Mouse (Mus musculus) embryonic fibroblast, embryonic 13.5 days (primary cell): ENCODE results near the gene Mpped1. TPM values are rescaled to one million over a fixed set of nuclear protein-coding genes. Genes with fewer than 3 reads are reported as not detected.

Source experiments
- H3K27ac ChIP-seq: 2 replicates; pipeline ENCODE4 v1.5.1; 2012; ENCODE audit warnings: low read length, control low read depth, inconsistent platforms; ENCODE audit not compliant: insufficient read depth
- H3K4me1 ChIP-seq: 2 replicates; pipeline ENCODE4 v1.6.1; 2011; ENCODE audit warnings: low read length; ENCODE audit not compliant: control insufficient read depth, insufficient read depth
- H3K4me3 ChIP-seq: 2 replicates; pipeline ENCODE4 v1.5.1; 2011; ENCODE audit warnings: mild to moderate bottlenecking, control low read depth, low read length; ENCODE audit not compliant: insufficient read depth
- CTCF ChIP-seq: IDR thresholded peaks from 2 replicates; pipeline ENCODE4 v1.5.1; 2011; ENCODE audit warnings: mild to moderate bottlenecking, control low read depth, low read length, moderate library complexity, borderline replicate concordance; ENCODE audit not compliant: insufficient read depth
- POLR2A ChIP-seq: IDR thresholded peaks from 2 replicates; pipeline ENCODE4 v1.6.1; 2011; ENCODE audit warnings: low read depth, mild to moderate bottlenecking, control low read depth, low read length, moderate library complexity
- polyA plus RNA-seq: library from polyadenylated mRNA; stranded (reverse); fragments of >200 nt; gene quantifications from 2 replicates; pipeline ENCODE4 v1.2.4, GENCODE M21; 2011; ENCODE audit warnings: low read depth; ENCODE audit not compliant: missing spikeins, insufficient read length

The Mpped1 gene
- polyA plus RNA-seq, 1 experiment: not detected

DNA sequence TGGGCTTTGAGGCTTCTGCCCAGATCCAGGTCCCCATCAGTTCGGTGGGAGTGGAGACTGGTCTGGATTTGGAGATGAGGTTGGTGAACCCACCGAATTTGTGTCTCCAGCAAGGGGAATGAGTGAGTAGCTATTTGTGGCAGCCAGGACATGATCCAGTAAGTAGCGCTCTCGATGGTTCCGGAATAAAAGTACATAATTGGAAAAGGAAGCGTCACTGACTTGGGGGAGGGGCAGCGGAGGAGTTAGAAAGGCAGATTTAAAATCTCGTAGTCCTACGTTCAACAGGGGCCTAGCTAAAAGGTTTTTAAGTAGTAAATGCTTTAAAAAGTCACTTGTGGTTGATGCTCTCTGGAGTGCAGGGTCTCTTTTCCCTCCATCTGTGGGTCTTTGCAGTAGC is 5.5 kb downstream of the Mpped1 start:
- TF ChIP-seq POLR2A (no peak), CTCF (no peak)
- Histone ChIP-seq H3K4me3 (no peak overlapping the region), H3K4me1 (no peaks in the 10 kb centered on the region), H3K27ac (no peak overlapping the region)

DNA sequence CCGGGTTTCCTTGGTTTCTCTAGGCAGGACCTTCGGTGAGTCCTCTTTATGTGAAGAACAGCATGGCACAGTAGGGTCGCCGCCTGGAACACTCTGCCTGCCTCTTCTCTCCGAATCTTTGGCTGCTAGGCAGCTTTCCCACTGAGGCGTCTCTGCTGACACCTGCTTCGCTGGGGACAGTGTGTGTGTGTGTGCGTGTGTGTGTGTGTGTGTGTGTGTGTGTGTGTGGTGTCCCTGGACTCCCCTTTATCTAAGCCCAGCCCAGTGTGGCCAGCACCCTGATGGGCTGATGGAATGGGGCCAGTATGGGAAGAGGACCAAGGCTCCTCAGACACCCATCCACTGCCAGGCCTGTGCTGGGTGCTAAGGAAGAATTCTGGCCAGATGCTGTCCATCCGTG is 9.8 kb downstream of the Mpped1 start:
- Histone ChIP-seq H3K27ac (no peak overlapping the region), H3K4me3 (no peak overlapping the region), H3K4me1 (no peaks in the 10 kb centered on the region)
- TF ChIP-seq CTCF (no peak), POLR2A (no peak)

DNA sequence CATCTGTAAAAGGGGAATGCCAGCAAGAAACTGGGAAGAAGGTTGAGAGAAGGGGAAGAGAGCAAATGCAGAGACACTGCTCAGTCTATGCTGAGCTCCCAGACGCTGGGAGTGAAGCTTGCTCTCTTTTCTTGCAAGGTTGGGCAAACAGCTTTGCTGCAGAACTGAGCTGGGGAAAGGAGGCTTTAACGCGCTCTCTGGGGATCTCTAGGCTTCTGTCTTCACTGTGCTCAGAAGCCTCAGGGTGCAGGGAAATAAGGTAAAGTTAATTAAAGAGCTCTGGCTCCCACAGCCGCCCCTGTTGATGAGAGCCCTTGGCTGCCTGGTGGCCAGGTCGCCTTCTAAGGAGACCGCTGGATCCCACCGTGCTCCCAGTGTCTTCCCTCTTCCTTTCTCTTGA is 17.7 kb downstream of the Mpped1 start:
- TF ChIP-seq POLR2A (no peak), CTCF (no peak)
- Histone ChIP-seq H3K4me3 (no peak overlapping the region), H3K4me1 (no peaks in the 10 kb centered on the region), H3K27ac (no peak overlapping the region)

DNA sequence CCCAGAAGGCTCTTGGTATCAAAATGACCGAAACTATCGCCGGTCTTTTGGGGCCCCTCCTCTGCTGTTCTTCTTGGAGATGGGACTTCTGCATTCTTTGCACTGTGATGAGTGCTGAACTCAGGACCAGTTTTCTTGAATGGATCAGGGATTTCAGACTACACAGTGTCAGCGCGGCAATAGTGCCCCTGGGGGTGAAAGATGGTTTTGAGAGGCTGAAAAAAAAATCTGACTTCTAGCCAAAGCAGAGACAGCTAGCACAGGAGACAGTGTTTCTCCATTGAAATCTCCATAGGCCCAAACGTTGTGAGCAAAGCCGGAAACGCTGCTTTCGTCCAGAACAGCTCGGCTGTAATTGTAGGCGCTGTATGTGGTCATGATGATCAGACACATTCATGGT is 19.7 kb downstream of the Mpped1 start:
- Histone ChIP-seq H3K4me3 (no peak overlapping the region), H3K27ac (no peak overlapping the region), H3K4me1 (no peaks in the 10 kb centered on the region)
- no peak for TF ChIP-seq POLR2A
- TF ChIP-seq CTCF: no peak

DNA sequence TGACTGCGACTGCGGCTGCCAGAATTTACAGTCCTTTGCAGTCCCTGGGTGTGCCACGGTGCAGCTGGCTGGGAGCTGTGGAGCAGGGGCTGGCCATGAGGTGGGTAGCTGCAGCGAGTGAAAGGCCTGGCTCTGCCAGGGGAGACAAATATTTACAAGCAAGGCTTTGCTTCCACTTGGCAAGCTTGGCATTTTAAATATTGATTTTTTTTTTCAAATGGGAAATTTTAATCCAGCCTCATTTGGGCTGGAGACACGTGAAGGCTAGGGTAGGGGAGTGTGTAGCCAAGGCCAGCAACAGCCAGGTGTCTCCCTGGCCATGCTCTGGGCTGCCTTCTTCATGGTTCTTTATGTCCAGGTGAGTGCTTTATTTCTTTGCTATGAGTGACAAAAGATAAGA is 21.7 kb downstream of the Mpped1 start:
- H3K4me1 ChIP-seq: no peaks in the 10 kb centered on the region
- TF ChIP-seq POLR2A (no peak), CTCF (no peak)
- H3K27ac ChIP-seq: no peak overlapping the region
- no peak overlapping the region for H3K4me3 ChIP-seq

DNA sequence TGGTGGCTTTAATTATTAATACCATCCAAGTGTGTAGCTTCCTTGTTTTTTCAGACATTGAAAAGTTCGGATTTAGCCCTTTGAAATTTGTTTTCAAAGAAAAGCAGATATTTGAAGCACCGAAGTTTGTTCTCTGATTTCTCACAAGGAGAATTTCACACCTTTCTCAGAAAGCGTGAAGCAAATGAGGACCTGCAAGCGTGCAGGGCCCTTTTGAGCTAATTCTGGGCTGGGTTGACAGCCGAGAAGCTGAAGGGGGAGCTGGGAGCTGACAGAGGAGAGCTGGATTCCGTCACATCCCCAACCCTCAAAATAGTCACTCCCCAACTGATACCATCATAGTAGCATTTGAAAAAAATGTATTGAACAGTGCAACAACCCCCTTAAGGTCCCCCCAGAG is 34.8 kb downstream of the Mpped1 start:
- Histone ChIP-seq H3K4me3 (no peak overlapping the region), H3K27ac (no peak overlapping the region), H3K4me1 (no peaks in the 10 kb centered on the region)
- TF ChIP-seq POLR2A (no peak), CTCF (no peak)

DNA sequence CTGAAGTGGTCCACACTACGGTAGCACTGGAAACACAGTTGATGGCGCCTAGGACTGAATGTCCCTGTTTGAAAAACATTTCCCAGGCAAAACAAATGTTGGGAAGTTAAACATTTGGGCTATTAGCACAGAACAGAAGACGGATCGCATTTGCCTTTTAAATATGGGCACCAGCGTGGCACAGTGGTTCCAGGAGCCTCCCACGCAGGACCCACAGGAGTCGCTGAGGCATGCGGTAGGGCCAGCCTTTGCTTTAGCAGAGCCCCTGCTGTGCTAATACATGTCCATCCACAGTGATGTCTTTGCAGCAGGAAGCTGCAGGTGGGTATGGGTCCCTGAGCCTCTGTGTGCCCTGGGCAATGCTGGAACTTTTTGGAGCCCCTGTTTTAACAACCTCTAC is 48.7 kb downstream of the Mpped1 start:
- no peaks in the 10 kb centered on the region for H3K4me1 ChIP-seq
- H3K4me3 ChIP-seq: no peak overlapping the region
- no peak for TF ChIP-seq CTCF
- no peak for TF ChIP-seq POLR2A
- H3K27ac ChIP-seq: no peak overlapping the region

DNA sequence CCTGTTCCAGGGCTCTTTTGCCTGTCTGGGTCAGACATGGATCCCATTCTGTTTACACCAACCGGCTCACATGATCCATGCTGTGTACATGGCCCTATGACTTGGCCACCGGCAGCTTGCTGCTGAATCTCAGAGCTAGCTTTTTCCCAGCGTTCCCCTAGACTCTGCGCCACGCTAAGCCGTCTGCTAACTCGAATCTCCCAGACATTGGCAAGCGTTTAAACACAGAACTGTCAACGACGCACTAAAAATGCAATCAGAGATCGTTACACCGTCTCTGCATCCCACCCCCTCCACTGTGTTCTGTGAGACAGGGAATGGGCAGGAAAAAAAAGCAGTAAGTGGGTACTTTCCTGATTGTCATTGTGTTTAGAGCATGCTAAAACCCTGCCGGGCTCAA is 50.0 kb downstream of the Mpped1 start:
- Histone ChIP-seq H3K4me3 (no peak overlapping the region), H3K27ac (no peak overlapping the region), H3K4me1 (no peaks in the 10 kb centered on the region)
- TF ChIP-seq CTCF (no peak), POLR2A (no peak)

DNA sequence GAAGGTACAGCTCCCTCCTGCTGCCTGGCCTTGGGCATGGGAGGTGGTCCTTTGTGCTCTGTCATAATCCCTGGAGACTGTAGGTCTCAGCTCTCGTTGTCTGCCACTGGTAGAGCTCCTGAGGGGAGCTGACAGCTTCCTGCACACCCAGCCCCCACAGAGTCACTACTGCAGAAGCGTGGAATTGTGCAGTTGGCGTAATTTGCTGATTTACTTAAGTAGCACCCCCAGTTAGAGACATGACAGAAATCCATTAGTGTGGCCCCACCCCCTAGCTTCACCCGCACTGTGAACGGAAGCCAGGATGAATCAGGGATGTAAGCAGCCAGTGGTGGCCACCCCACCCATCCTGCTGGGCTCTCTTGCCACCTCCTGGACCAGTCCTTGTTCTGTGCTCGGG is 53.0 kb downstream of the Mpped1 start:
- TF ChIP-seq CTCF: no peak
- no peak for TF ChIP-seq POLR2A
- no peak overlapping the region for H3K27ac ChIP-seq
- no peak overlapping the region for H3K4me3 ChIP-seq
- H3K4me1 ChIP-seq: no peaks in the 10 kb centered on the region

DNA sequence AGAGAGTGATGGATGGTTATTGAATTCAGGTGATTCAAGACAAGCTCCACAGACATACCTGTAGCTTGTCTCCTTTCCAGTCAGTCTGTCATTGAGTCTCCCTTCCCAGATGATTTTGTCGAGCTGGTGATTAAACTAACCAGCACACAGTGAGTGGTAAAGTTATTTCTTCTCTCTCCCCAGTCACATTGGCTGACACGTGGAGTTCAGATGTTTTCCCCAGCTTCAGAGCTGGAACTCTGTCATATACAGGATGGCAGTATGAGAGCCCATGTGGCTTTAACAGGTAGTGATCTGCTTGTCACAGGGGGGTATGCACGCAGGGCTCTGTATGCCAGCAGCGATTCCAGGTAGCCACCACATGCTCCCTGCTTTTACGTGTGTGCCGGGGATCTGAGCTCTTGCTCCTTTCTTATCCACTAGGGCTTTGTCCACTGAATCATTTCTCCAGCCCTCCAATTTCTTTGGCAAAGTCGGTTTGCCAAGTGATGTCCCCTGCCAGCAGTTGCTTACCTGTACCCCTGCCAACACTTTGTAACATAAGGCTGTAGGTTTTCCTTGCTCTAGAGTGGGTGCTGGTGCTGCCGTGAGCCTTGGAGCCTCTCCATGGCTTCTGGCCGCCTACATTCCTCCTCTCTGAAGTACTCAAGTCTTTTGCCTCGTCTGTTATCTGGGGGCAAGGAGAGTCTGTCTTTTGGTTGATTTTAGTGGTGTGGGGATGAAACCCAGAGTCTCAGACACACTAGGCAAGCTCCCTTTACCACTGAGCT is 61.9 kb downstream of the Mpped1 start:
- no peak for TF ChIP-seq CTCF
- TF ChIP-seq POLR2A: no peak

DNA sequence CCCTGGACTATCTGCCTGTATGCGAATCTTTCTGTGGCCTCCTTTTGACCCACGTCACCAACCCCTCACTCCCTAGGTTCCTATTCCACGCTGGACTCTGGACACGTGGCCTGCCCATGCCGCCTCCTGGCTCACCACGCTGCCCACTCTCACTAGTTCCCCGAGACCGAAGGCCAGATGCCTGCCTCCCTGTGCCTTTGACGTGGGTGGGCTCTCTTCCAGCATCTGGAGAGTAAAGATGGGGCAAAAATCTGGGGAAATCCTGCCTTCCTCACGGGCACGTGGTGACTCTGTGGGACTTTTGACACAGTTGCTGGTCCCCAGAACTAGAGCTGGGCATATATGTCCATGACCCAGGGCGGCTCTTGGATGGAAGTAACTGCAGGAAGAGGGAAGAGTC is 63.2 kb downstream of the Mpped1 start:
- no peak overlapping the region for H3K4me3 ChIP-seq
- H3K4me1 ChIP-seq: no peaks in the 10 kb centered on the region
- H3K27ac ChIP-seq: no peak overlapping the region
- TF ChIP-seq POLR2A: no peak
- no peak for TF ChIP-seq CTCF

More for the DNA sequence above, 61.9 kb downstream of the Mpped1 start:
- Histone ChIP-seq H3K4me3 (no peak overlapping the region), H3K27ac (no peak overlapping the region), H3K4me1 (no peaks in the 10 kb centered on the region)
